Mouse (Mus musculus) heart, postnatal 4 days (tissue): Measurements from ENCODE around the gene Psap. TPM values are rescaled to one million over a fixed set of nuclear protein-coding genes. Genes with fewer than 3 reads are reported as not detected.
A peak's percentile ranks its signal among the peaks of the same experiment; 100 is the strongest.

Experiments used
- DNase-seq: peaks from one replicate; pipeline ENCODE4 v3.0.0; 2021
- total RNA-seq, 2 experiments: library from RNA; stranded (reverse); gene quantifications; 2 replicates each; pipeline ENCODE4 v1.2.3; 2021

Gene Psap
- total RNA-seq, 2 experiments from 2014 or later = 554 to 566 TPM

- DNase-seq = no peak
Observed at GRCm38 (mm10) chr10:60290026-60290738, 12.8 kb downstream of the Psap start.

- DNase-seq = no peak
Observed at GRCm38 (mm10) chr10:60290739-60291110, 13.3 kb downstream of the Psap start.

GRCm38 (mm10) chr10:60292209-60292608 lies 14.8 kb downstream of the Psap start:
- no peak for DNase-seq

- no peak for DNase-seq
Observed at GRCm38 (mm10) chr10:60294621-60295020, 17.2 kb downstream of the Psap start.

GRCm38 (mm10) chr10:60295356-60295755 lies 17.9 kb downstream of the Psap start:
- no peak for DNase-seq

- no peak for DNase-seq
Observed at GRCm38 (mm10) chr10:60296027-60296426, 18.6 kb downstream of the Psap start.

GRCm38 (mm10) chr10:60299636-60300035 lies 22.2 kb downstream of the Psap start:
- no peak for DNase-seq

- no peak for DNase-seq
Observed at GRCm38 (mm10) chr10:60303419-60303818, 26.0 kb downstream of the Psap start.

GRCm38 (mm10) chr10:60304854-60305628 lies 27.6 kb downstream of the Psap start:
- DNase-seq = peak; percentile 83

GRCm38 (mm10) chr10:60310629-60311028 lies 33.2 kb downstream of the Psap start:
- DNase-seq = no peak

GRCm38 (mm10) chr10:60313606-60314005 lies 36.2 kb downstream of the Psap start:
- no peak for DNase-seq

- no peak for DNase-seq
Observed at GRCm38 (mm10) chr10:60316166-60316565, 38.7 kb downstream of the Psap start.

GRCm38 (mm10) chr10:60328963-60329650 lies 51.7 kb downstream of the Psap start:
- DNase-seq = peak; percentile 42

- DNase-seq = no peak
Observed at GRCm38 (mm10) chr10:60334583-60334982, 57.2 kb downstream of the Psap start.

- DNase-seq = no peak
Observed at GRCm38 (mm10) chr10:60335021-60335420, 57.6 kb downstream of the Psap start.

- DNase-seq = no peak
Observed at GRCm38 (mm10) chr10:60341528-60341927, 64.1 kb downstream of the Psap start.

GRCm38 (mm10) chr10:60344111-60344510 lies 66.7 kb downstream of the Psap start:
- DNase-seq = no peak

GRCm38 (mm10) chr10:60346056-60346455 lies 68.6 kb downstream of the Psap start:
- DNase-seq = no peak

- peak; percentile 91 for DNase-seq
Observed at GRCm38 (mm10) chr10:60346701-60347405, 69.4 kb downstream of the Psap start, which contains the start of gene Vsir. TSS of gene Vsir (plus strand) at chr10:60346851.

GRCm38 (mm10) chr10:60347768-60348610 lies 70.6 kb downstream of the Psap start:
- no peak for DNase-seq

GRCm38 (mm10) chr10:60349056-60349455 lies 71.6 kb downstream of the Psap start:
- peak; percentile 46 for DNase-seq

- no peak for DNase-seq
Observed at GRCm38 (mm10) chr10:60349644-60350043, 72.2 kb downstream of the Psap start.
